Mouse (Mus musculus) G1E-ER4 (cell line): ENCODE measurements around the gene Btbd9. TPM values are rescaled to one million over a fixed set of nuclear protein-coding genes. Genes with fewer than 3 reads are reported as not detected.

Experiments
- GATA1 ChIP-seq: IDR thresholded peaks from one replicate; pipeline ENCODE4 v1.8.0; 2012; ENCODE audit warnings: low read length, inconsistent platforms
- polyA plus RNA-seq: library from polyadenylated mRNA; stranded (reverse); fragments of >175 nt; gene quantifications from 2 replicates; pipeline ENCODE4 v1.2.3, GENCODE M21; 2012

Btbd9 gene
- polyA plus RNA-seq, 1 experiment: 84.3 TPM

DNA sequence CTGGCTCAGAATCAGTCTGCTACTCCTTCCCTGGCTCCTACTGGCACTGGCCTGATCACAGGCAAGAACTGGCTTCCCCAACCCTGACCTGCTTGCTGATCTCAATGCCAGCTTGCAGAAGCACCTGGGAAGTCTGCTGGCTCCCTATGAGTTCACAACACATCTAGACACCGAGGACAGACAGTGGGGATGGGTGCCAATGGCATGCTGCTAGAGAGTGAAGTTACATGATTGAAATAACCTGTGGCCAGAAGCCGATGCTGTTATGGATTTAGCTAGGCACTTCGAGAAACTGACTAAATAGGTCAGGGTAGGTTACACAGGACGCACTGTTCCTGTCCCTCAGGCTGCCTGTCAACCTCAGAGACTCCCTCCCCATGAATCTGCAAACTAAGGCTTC lies 335.6 kb downstream of the Btbd9 start:
- TF ChIP-seq GATA1: no peak

DNA sequence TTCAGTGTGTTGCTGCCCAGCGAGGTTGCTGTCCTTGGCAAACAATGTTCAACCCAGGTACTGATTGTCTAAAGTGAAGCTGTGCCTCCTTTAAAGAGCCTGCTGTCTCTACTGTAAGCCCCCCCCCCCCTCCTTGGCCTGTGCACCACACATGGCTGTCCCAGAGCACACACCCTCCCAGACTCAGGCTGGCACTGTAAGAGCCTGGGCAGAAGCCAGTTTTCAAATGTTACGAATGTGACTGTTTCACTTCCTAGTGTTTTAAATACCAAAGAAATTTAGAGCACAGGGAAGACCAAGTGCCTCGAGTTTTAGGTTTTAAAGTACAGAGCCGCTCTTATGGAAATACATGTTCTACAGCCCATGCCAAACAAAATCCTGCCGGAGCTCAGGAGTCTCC lies 336.8 kb downstream of the Btbd9 start:
- no peak for TF ChIP-seq GATA1

DNA sequence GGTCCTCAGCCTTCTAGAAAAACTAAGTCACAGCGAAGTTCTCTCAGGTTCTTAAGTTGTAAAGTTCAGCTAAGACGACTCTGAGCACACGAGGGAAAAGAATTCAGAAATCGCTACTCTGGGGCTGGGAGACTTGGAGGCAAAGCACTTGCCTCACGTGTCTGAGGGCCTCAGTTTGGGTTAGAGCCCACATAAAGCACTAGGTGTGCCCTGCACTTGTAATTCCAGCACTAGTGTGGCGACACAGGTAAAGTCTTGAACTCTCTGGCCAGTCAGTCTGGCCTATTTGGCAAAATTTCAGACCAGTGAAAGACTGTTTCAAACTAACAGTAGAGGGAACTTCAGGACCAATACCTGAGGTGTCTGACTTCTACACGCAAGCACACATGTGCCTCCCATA lies 338.7 kb downstream of the Btbd9 start:
- no peak for TF ChIP-seq GATA1

DNA sequence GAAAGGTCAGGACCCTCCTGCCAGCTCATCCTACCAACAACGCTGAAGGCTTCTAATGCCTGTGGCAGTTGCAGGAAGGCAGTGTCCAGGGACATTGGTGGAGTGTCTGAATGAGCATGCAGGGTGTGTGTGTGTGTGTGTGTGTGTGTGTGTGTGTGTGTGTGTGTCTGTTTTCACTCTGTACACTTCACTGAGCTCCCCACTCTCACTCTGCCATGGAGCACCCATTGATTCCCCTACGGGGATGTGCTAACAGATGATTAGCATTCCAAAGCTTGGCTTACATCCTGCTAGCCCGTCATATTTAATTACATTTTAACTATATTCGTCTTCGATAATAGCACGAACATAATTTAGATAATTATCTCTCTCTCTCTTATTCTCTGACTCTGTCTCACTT lies 339.7 kb downstream of the Btbd9 start:
- TF ChIP-seq GATA1: no peak

DNA sequence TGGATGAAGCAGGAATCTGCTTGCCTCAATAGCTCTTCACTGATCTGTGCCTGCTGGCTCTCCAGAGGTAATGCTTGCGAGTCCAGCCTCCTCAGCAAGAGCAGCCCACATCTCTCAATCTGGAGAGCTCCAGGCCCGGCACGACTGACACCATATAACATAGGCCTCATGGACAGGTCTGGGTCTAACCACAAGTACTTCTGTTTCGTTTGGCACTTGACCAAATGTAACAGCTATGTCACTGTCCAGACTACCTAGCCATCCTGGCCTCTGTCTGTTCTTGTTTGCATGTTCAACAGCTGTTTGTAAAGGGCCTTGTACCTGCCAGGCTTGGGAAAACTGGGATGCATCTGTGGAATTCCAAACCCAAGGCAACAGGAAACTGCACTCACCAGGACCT lies 340.9 kb downstream of the Btbd9 start:
- TF ChIP-seq GATA1: no peak

DNA sequence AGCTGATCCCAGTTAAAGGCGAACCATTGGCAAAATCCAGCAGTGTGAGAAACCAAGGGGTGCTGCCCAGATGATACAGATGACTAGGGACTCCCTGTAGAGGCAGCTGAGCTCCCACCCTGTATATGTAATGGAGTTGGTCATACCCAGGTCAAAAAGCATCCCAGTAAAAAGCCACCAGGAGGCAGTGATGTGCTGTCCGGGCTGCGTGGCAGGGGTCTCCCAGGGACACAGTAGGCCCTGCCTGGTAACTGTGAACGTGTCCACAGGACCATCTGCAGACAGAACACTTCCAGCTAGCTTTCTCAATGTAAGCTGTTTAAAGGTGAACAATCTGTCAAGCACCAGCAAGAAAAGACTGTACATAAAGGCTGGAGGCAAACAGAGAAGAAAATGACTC lies 343.6 kb downstream of the Btbd9 start:
- TF ChIP-seq GATA1: no peak

DNA sequence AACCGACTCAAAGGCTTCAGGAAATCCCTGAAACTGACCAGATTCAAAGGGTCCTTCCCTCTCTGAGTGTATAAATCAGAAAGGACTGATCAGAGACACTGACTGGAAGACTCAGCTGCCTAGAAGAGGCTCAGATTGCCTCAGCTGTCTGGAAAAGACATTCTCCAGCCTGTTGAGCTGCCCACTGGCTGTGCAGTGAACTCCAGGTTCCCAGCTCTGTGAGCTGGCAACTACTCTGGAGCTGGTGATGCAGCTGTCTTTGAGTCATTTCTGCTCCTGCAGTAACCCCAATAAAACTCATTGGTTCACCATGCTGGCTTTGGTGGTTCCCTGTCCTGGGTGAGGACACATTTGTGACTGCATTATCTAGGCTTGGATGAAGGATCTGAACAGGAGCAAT lies 344.8 kb downstream of the Btbd9 start:
- TF ChIP-seq GATA1: no peak

DNA sequence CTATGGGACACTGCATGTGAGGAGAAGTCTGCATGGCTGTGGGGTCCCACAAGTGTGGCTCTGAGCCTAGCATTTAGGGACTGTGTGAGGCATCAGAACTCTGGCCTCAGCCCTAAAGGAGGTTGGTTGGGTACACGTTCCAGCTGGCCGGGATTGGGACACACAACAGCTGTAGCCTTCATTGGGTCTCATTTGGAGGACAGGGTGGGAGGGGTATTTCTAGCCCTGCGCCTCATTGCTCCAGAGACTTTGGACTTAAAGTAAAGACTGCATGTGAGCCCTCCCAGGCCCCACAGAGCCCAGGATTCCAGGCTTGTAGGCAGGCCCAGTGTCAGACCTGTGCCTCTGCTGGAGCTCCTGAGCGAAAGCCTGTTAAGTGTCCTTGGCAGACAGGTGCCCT lies 345.9 kb downstream of the Btbd9 start:
- TF ChIP-seq GATA1: no peak

DNA sequence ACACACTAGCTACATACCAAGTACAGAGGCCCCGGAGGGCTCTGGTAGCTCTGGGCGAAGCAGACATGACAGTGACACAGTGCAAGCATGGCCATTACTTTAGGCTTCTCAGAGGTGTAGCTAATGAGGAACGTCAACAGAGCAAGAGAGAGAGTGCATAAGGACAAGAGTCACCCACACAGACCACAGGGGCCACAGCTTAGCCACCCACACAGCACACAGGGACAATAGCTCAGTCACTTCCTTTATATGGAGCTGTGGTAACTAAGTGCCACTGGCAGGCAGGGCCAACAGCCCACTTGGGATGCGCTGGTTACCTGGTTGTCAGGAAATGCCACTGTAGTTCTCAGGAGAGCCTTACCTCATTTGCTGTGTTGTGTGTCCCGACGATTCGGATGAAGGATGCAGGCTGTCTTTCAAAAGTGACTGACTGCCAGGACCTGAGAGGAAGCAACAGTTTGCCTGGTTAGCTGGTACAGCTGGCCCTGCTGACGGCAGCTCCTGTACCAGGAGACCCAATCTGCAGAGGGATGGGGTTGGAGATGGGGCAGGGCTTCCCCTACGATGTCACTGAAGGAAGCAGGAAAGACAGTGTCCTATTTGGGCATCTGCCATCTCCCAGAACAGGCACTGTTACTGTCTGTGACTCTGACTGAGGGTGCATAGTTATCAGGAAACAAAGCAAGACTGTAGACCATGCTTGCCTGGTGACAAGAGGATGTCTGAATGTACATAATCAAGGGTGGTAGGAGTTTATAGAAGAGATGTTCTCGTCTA lies 347.7 kb downstream of the Btbd9 start:
- no peak for TF ChIP-seq GATA1

DNA sequence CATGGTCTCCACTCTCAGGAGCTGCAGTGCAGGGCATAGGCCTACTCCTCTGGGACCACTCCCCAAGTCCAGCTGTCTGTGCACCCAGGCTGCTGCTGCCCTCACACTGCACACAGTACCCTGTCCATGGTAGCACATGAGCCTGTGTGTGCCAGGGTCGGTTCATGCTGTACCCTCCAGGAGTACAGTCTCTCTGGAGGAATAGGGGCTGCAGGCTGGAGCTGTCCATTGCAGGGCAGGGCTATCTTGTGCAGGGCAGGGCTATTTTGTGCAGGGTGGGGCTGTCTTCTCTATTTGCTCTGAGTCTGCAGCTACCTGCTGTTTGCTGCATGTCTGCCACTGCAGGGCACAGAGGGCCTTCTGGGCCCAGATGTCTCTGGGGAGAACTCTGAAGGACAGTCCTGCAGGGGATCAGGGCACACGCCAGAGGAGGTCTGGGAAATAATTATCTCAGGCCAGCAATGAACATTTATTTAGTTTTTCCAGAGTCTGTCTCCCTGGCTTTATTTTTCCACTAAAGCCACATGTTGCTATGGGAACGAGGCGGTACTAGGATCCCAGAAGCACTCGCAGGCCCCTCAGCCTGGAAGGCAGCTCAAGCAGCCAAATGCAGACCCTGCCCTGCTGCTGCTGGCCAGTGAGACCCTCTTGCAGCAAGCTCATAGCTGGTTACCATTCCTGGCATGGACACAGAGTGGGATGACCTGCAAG lies 351.1 kb downstream of the Btbd9 start:
- no peak for TF ChIP-seq GATA1

DNA sequence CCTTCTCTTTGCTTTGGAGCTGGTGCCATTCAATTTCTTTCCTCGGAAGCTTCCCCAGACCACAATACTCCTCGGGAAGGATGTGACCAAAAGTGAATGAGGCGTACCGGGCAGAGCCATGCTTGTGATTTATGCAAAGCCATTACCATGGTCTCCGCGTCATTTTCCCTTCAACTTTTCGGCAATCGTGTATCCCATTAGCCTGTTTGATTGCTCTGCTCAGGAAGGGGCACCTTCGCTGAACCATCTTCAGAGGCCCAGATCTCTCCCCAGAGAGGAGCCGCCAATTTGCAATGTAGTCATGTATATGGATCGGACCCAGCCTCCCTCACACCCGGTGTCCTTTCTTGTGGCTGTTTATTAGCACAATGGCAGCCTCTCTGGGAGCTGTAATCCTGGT lies 353.5 kb downstream of the Btbd9 start:
- no peak for TF ChIP-seq GATA1

DNA sequence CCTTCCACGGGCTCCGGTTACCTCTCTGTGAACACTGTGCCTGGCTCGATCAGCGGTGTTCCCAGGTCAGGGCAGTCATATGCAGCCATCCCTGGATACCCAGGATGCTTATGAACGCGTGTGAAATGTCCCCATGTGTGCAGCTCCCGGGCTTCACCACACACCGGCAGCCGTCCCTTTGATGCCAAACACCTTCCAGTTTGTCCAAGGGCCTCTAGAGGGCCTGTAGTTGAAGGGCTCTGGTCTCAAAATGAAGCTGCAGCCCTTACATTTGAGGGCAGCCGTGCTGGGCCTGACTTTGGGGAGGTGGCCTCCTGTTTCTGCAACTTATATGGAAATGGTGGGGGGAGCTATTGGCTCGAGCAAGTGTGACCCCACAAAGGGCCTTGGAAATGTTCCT lies 353.9 kb downstream of the Btbd9 start:
- TF ChIP-seq GATA1: no peak

DNA sequence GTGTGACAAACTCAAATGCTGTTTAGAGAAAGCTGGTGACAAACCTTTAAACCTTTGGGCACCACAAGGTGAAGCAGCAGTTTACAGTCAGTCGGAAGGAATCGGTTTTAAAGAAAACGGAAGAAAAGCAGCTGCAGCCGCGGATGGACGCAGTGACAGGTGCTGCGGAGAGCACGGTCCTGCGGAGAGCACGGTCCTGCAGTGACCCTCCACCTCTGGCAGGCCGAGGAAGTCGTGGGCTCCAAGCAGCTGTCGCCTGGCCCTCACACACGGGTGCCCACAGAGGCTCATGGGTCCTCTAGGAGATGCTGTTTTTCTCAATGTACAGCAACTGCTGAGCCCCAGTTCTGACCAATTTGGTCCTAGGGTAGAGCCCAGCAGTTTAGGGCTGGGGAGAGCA lies 354.6 kb downstream of the Btbd9 start:
- no peak for TF ChIP-seq GATA1

DNA sequence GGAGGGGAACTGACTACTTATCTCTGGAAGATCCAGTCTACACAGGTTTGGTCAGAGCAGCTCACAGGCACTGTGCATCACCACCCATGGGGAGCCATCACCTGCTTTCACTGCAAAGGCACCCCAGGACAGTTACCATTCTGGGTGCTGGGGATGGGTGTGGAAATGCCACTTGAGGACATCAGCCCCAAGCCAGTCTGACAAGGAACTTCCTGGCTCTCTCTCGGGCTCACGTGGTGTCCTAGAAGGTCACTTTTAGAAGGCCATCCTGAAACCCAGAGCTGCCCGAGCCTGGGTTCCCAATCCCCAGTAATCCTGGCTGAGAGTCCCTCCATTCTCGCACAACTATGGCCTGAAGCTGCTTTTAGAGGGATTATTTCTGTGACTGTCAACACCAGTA lies 360.5 kb downstream of the Btbd9 start:
- TF ChIP-seq GATA1: no peak

DNA sequence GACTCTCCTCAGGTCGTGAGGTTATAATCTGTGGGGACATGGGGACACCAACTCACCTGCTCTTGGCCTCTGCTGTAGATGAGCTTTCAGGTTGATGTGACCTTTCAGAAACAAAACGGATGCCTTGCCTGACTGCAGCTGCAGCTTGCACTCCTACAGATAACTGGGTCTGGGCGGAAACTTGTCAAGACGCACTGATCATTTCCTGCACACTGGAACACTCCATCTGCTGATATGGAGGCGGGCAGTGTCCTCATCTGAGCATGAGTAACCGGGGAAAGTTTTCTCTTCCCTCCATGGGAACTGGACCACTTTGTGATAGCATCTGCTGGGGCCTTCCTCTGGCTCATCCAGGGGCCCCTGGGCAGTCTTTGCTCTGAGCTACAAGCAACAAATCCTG lies 361.9 kb downstream of the Btbd9 start:
- TF ChIP-seq GATA1: no peak

DNA sequence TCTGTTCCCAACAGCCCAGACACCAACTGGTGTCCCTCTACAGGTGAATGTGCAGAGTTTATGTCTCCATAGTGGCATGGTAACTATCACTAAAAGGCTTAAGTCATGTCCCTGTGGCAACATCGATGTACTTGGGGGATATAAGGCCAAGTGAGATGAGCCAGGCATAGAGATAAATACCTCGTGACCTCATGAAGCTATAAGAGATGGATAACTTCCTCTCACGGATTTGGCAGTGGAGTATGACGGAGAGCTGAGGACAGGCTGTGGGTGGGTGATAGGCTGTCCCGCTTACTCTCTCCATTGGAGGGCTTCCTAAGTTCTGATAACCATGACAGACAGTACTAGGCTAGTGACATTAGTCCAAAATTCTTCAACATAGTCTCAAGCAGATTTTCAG lies 362.9 kb downstream of the Btbd9 start:
- TF ChIP-seq GATA1: no peak

DNA sequence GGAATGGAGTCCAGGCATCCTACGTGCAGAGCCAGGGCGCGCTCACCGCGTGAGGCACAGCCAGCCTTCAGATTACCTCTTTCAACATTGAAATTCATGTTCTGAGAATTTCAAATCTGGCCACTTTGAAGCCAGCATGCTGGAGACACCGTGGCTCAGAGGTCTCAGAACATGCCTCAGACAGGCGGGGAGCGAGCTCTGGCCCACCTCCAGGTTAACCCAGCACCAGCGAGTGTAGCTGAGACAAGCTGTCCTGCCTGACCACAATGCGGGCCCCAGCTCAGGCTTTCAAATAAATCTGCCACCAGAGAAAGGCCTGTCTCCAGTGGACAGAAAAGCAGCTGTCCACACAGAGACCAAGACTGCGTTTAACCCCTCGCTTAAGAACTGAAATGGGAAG lies 363.6 kb downstream of the Btbd9 start:
- no peak for TF ChIP-seq GATA1
